ENCODE assay signal across 9 mouse cellular contexts in the genomic region with DNA sequence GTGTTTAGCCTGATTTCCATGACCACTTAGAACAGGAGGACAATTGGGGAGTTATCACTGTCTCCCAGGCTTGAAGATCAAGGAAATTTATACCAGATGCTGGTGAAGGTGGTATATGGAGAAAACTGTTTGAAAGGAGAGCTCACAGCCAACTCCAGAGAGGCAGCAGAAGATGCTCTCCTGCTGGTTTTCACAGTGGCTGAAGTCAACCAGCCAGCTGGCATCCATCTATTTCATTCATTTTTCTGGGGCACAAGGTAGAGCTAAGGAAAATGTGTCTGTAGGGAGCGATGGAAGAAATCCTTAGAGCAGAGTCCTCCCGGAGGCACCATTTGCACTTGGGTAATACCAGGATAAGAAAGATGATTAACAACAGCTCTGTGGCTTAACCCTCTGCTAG.
"Had no signal": no experiment of that assay in that cellular context is flagged by ENCODE, and none has a peak within 500 bp of the region (broad histone marks: within the 10 kb centered on the region; RNA-seq: fewer than 3 reads in every experiment).

No protein-coding gene starts in this region.

- DNase-seq: kidney, postnatal 10 days; kidney, postnatal 4 days; lung, adult 2 months; lung, postnatal 36 days; right cerebral cortex, adult 18-20 months; right cerebral cortex, postnatal 25 days; thymus, postnatal 36 days had no signal

- ATAC-seq: lung, postnatal 0 days; midbrain, embryonic 13.5 days had no signal
